Mouse (Mus musculus) B cell, adult 2 months (primary cell): ENCODE measurements around the gene Gpc5.
A peak's percentile ranks its signal among the peaks of the same experiment; 100 is the strongest.

Experiments used
- DNase-seq, 2 experiments: peaks; one replicate each; pipeline ENCODE4 v3.0.0; 2022

Gene Gpc5

GRCm38 (mm10) chr14:115391831-115392230 is 299.8 kb downstream of the Gpc5 start:
- DNase-seq = no peak

DNA sequence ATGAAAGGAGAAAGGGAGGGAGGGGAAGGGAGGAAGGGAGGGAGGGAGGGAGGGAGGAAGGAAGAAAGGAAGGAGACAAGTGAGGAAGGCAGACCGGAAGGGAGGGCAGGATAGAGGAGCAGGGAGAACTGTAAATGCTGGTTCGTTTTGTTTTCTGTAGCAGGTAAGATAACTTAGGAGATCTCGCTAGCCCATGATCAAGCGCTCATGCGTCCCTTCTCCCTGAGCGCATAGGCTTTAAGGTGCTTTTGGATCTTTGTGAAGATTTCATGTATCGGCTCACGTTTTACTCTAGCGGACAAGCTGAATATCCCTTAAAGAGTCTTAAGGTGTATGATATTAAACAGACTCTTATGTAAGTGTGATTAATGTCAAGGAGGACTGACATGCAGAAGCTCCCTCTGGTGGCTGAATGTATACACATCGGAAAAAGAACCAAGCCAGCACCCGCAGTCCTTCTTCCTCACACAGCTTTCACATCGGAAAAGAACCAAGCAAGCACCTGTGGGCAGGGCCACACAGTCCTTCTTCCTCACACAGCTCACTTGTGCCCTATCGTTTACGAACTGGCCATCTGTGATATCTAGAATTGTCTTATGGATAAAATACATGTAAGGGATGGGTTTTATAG is 301.0 kb downstream of the Gpc5 start:
- DNase-seq = peak; percentile 18 to 20

DNA sequence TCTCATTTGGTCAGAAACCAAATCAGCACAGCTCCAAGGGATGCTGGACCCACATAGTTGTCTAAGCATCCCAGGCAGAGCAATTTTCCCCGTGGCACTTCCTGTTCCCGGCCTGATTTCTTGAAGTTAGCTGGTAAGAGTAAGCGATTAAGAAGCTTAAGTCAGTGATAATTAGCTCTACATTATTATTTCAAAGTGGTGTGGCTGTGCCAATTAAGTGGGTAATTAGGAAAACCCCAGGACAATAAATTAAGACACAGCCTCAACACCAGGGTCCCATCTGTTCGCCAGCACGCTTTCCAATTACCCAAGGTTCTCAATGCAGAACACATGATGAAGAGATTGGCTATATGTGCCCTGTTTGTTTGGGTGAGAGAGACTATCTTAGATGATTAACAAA is 314.6 kb downstream of the Gpc5 start:
- DNase-seq = no peak

GRCm38 (mm10) chr14:115407309-115407930 is 315.4 kb downstream of the Gpc5 start:
- DNase-seq = no peak

DNA sequence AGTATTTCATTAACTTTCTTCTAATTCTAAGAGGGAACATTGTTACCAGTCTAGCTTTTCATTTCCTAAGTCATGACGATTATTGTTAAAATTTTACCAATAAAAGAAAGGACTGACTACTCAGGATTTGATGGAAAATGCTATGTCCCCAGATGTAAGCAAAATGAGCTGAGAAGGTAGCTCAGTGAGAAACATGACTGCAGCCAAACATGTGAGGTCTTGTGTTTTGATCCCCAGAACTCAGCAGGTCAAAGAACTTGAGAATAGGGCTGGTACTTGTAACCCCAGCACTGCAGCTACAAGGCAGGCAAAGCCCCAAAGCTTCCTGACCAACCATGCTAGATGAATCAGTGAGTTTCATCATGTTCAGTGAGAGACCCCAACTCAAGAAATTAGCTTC is 318.9 kb downstream of the Gpc5 start:
- no peak for DNase-seq

GRCm38 (mm10) chr14:115411513-115412174 is 319.6 kb downstream of the Gpc5 start:
- no peak for DNase-seq

DNA sequence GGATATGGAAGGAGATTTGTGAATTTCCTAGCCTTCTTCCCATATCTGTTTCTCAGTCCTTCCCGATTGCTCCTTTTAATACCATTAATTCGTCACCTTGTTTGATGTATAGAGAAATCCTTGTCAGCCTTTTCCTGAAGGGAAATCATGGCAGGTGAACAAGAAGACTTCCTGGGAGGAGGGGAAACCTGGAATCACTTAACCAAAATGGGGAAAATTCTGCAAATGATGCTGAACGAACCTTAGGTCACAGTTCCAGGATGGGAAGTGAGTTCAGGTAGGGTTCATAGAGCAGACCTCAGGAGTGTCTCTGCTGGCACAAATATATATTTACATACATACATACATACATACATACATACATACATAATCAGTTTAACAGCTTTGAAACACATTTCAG is 320.8 kb downstream of the Gpc5 start:
- DNase-seq = no peak

- DNase-seq = no peak
Observed at GRCm38 (mm10) chr14:115413429-115413828, 321.4 kb downstream of the Gpc5 start.

DNA sequence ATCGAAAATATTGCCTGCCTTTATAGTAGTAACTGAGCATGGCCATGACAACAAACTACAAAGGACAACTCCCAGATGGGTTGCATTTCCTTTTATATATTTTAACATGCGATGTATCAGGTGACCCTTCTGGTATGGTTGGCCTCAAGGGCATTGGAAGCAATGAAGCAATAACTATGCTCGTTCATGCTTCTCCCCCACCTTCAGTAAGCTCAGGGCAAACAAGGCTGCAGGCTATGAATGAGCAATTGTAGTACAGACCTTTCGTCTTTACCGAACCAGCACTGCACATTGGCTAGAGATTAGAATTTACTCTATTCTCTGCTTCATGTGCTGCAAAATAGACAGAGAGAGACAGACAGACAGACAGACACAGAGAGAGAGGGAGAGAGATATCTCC is 322.5 kb downstream of the Gpc5 start:
- no peak for DNase-seq

DNA sequence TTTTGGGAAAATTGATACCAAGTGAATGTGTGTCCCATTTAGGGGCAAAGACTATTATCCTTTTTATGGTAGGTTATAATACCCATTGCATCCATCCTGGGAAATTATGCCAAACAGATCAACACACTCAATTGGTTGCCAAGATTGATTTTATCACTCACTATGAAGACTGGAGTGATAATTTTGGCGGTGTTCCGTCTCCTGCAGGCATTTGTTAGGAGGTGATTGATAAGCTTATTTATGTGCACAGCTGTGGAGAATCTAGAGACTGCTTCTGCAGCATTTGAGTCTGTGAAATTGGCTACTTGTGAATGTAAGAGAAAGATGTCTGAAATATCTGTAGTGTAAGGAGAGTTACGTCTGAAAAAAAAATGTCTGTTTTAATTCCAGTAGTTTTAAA is 340.0 kb downstream of the Gpc5 start:
- no peak for DNase-seq

GRCm38 (mm10) chr14:115432368-115432767 is 340.4 kb downstream of the Gpc5 start:
- no peak for DNase-seq

DNA sequence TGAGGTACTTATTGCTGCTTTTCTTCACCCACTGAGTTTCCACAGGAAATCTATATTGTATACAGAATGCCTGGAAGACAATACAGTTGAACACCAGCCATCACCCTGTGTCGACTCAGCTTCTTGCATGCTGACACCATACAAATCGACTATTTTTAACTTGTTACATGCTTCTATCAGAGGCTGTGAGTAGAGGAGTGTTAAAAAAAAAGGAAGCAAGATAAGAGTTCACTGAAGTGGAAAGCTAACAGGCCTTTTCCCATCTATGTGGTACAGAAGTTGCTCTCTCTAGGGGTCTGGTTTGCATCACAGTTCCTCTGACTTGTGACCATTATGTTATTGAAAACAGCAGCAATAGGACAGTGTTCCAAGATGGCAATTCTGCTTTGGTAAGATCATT is 344.6 kb downstream of the Gpc5 start:
- peak in 1 of 2 experiments; percentile 1 for DNase-seq

DNA sequence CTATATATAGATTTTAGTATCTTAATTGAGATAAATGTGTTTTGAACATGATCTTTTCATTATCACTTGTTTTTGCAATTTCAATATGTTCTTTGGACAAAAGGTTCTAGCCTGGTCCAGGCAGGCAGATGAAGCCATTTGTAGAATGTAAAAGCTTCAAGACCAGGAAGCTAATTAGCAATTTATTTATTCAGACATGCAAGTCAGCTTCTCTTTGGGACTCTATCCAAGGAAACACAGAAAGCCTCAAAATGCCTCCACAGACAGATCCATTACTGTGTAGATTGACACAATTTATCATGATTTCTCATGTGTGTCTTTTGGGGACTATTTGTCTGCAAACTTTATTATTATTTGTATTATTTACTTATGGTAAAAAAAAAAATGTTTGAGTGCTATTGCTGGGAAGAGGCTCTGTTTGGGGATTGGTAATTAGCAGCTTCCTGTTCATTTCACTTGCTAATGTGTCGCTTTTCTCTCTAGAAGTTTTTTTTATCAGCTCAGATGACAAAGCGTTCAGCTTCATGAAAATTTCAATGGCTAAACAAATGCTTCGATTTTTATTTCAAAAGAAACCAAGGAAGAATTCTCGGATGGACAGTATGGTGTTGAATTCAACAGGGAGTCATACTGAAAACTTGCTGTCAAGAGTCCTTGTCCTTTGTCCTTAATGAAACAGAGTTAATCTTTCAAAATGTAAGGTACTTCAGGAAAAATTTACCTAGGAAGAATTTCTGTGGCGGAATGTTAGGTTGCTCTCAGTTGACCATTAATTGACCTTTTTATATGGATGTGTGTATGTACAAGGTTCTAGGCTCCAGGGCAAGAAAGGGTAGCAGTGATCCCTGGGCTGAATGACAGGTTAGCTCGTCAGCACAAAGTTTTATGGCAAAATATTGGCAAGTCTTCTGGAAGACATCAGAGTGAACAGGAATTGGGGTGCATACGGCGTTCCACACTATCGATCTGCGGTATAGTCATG is 353.1 kb downstream of the Gpc5 start:
- DNase-seq = no peak

DNA sequence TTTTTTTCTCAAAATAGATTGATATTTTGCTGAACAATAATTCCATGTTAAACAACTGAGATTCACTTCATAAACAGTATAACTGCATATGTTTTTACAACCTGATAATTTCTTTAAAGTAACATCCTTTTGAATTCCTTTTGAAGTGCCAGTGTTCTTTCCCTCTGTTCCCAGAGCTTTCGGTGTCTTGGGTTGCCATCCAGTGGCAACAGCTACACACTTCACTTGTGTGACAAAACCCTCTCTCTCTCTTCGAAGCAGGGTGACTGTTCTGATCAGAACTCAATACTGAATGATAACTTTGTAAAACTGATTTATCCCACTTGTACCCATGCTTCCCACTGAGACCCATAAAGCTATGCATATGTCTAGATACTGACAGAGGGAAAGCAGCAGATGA is 358.9 kb downstream of the Gpc5 start:
- DNase-seq = no peak

GRCm38 (mm10) chr14:115467960-115468359 is 375.9 kb downstream of the Gpc5 start:
- DNase-seq = no peak

DNA sequence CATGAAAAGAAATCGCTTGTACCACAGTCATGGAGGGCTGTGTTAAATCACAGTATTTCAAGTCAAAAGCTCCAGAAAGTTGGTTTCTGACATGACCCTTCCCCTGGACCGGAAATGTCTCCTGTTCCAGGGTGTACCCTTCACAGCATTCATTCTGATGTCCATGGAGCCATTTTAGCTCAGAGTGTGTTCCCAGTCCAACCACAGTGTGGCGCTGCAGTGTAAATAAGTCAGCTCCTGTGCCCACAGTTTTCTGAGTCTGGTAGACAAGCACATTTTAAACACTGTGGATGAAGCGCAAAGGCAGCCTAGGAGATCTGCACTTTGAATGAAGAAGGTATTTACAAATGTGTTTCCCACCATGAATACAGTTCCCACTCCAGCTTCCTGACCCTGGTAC is 383.2 kb downstream of the Gpc5 start:
- DNase-seq = no peak

- DNase-seq = no peak
Observed at GRCm38 (mm10) chr14:115477360-115477759, 385.3 kb downstream of the Gpc5 start.

DNA sequence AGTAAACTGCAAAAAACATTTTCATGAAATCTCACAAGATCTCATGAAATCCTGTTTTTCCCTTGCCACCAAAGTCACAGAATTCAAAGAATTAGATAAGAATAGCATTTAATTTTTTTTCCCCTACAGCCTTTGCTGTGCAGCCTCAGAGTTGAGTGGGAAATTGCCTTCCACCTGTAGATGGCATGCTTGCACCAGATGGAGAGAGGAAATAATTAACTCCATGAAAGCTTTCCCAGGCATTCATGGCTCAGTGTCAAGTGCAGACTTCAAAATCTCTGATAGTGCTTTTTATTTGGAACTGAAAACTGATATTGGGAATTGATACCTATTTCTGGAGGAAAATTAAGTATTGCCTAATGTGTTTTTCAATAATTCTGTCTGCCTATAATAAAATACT is 393.1 kb downstream of the Gpc5 start:
- DNase-seq = no peak

DNA sequence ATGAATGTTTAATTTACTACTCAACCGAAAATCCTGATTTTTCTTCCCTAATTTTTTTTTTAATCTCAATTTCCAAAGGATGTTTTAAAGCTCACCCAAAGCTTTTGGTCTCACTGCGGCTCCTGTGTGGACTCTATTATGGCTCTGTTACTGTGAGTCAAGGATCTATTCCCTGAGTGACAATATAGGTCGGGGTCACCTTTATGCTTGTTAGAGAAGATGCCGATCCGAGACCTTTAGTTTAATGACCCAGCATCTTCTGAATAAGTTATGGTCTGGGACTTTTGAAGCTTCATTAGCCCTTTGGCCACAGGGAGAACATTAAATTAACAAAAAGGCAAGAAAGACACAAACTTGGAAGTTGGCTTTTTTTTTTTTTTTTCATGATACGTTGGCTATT is 408.8 kb downstream of the Gpc5 start:
- no peak for DNase-seq

DNA sequence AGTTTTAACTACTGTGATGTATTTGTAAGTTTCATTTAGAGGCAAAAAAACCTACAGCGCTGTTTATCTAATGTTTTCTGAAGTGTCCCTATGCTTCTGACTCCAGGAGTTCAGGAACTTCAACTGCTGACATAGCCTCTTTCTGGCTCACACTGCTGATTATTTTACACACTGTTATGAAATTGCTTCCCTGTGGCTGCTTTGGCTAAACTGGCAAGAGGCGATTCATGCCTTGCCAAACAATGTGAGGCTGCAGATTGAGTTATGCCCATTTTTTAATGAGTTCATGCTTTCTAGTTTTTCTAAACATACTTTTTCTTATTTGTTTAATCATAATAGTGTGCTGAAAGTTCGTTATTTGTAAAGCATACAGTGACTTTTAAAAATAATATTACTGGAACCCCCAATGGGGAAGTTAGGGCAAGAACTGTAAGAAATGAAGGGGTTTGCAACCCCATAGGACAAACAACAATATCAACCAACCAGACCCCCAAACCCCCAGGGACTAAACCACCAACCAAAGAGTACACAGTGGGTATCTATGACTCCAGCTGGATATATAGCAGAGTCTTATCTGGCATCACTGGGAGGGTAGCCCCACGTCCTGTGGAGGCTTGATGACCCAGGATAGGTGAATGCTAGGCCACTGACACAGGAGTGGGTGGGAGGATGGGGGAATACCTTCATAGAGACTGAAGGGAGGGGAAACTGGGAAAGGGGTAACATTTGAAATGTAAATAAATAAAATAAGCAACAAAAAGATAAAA is 454.7 kb downstream of the Gpc5 start:
- DNase-seq = no peak

DNA sequence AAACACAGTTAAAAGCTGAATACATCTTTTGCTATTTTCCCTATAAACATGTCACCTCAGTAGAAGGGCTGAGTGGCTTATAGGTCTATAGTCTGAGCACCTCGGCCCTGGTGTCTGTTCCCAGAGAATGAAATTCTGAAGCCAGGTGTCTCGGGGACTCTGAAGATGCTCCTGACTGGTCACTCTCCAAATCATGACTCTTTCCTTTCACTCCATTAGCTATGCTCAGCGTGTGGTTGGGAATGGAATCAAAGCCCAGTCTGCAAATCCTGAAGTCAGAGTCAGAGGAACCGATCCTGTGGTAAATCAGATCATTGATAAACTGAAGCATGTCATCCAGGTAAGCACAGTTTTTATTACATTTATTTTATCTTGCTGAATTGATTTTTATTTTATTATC is 460.0 kb downstream of the Gpc5 start:
- no peak for DNase-seq

- DNase-seq = no peak
Observed at GRCm38 (mm10) chr14:115580466-115581255, 488.6 kb downstream of the Gpc5 start.
